In genomic region chr9:24450976-24451375, GRCm38 (mm10) we compare ENCODE assay signal across 9 mouse cellular contexts.
"Had no signal": no experiment of that assay in that cellular context is flagged by ENCODE, and none has a peak within 500 bp of the region (broad histone marks: within the 10 kb centered on the region; RNA-seq: fewer than 3 reads in every experiment).

No protein-coding gene starts in this region.

- DNase-seq: kidney, adult 9 months; layer of hippocampus, postnatal 36 days; liver; liver, embryonic 13.5 days; liver, postnatal 0 days; spleen, adult 18-20 months; thymus, adult 18-20 months; thymus, postnatal 14 days had no signal

- ATAC-seq: liver, postnatal 0 days; midbrain, embryonic 15.5 days had no signal
